ENCODE assay signal across 1 mouse cellular context in the genomic region with DNA sequence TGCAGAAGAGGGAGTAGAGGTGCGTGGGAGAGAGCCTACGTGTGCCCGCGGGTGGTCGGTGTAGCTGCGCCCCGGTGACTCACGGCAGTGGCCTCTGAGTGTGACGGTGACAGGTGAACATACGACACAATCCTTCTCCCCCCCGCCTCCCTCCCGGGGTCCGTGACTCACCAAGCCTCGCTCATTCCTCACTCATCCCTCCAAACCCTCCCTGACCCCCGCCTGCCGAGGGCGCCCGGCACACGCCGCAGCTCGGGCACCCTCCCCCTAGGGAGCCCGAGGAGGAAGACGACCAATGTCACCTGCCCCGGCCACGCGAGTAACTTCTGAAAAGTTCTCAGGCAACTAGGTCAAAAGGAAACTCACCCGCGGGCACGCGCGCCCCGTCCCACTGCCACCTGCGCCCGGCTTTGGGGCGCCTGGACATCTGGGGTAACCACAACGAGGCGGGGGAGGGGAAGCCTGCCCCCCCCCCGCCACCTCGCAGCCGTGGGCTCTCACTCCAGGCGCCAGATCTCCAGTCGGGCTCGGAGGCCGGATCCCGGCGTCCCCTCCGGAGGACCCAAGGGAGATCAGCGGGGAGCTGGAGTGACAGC.
A peak's percentile ranks its signal among the peaks of the same experiment; 100 is the strongest.
TF ChIP-seq lines count a peak whose summit lies in the region.

No protein-coding gene starts in this region.

TF ChIP-seq in CH12.LX, 34 proteins besides CTCF, POLR2A, EP300 and RAD21 (continued from another document):
- no peak for TF ChIP-seq E2F4 (IDR thresholded peaks at IDR 0.05; ENCODE audit: insufficient replicate concordance, low read depth, low read length)
- no peak for TF ChIP-seq PAX5 (IDR thresholded peaks at IDR 0.05; ENCODE audit: low read length)
- no peak for TF ChIP-seq NELFE (IDR thresholded peaks at IDR 0.05; ENCODE audit: low read depth, low read length)
- TF ChIP-seq TBP (conservative IDR thresholded peaks at IDR 0.05; ENCODE audit: low read depth, low read length) = no peak
- no peak for TF ChIP-seq JUND (conservative IDR thresholded peaks at IDR 0.05; ENCODE audit: low read depth, low read length)
- TF ChIP-seq HCFC1 (IDR thresholded peaks at IDR 0.05; ENCODE audit: low read depth, low read length) = no peak
- no peak for TF ChIP-seq USF2 (conservative IDR thresholded peaks at IDR 0.05; ENCODE audit: low read depth, low read length)
- no peak; the same call in 1 of the 2 replicates for TF ChIP-seq MXI1 (IDR thresholded peaks at IDR 0.05; ENCODE audit: low read depth, low read length)
- TF ChIP-seq POLR2AphosphoS2 (IDR thresholded peaks at IDR 0.05; ENCODE audit: low read depth, low read length) = no peak
- TF ChIP-seq TCF12 (IDR thresholded peaks at IDR 0.05; ENCODE audit: low read depth, low read length) = peak; percentile 41; the same call in 1 of the 2 replicates
- TF ChIP-seq BHLHE40 (IDR thresholded peaks at IDR 0.05; ENCODE audit: low read depth, low read length) = peak; percentile 87
